Mouse (Mus musculus): Measurements from ENCODE around the gene Pgf. TPM values are rescaled to one million over a fixed set of nuclear protein-coding genes. Genes with fewer than 3 reads are reported as not detected.

Pgf gene
- polyA plus RNA-seq, 1 experiment from 2014 or later, result 16.9 TPM

DNA sequence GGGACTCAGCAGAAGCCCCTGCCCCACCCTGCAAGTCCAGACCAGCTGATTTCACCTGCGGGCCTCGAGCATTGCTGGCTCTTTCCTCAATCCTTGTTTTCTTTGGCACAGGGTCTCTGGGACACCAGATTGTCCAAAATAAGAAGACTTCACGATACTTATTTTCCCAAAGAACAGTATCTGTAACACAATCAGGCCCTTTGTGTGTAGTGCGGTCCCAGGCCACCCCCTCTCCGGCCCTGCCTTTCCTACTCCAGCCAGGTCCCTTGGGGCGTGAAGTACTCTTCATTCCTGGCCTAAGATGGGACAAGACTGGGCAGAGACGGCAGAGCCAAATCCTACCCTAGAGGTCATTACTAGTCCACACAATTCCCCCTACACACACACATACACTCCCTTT is 24.6 kb upstream of the Pgf start:
- no peak for ATAC-seq (ENCODE audit: low FRiP score, low TSS enrichment)
- Histone ChIP-seq H3K4me3 (ENCODE audit: low read length) (no peak overlapping the region), H3K9ac (replicated peaks; ENCODE audit: low read length) (no peak overlapping the region), H3K27me3 (ENCODE audit: insufficient read depth, low read length) (no peaks in the 10 kb centered on the region), H3K4me1 (ENCODE audit: insufficient read depth, low read length) (peaks cover 28% of the 10 kb centered on the region), H3K4me2 (replicated peaks; ENCODE audit: low read depth, low read length) (no peak overlapping the region), H3K9me3 (ENCODE audit: low read length) (no peaks in the 10 kb centered on the region), H3K36me3 (ENCODE audit: insufficient read depth, low read length) (no peaks in the 10 kb centered on the region), H3K27ac (ENCODE audit: low read length) (no peak overlapping the region)
- 64% methylated on average over 7 of the region's 7 CpGs for WGBS

DNA sequence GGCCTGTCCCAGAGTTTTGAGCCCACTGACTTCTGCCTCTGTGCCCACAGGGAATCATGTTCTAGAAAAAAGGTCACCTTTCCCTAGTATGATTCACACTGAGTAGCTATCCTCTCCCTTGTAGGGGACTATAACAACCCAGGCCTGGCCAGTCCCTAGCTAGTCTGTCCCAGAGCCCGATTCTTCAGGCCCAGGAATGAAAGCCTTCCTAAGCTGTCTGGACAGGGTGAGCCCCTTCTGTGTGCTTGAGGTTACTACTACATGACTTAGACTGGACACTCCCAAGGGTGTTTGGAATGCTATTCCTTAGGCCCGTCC is 24.2 kb upstream of the Pgf start:
- Histone ChIP-seq H3K9me3 (ENCODE audit: low read length) (no peaks in the 10 kb centered on the region), H3K4me2 (replicated peaks; ENCODE audit: low read depth, low read length) (no peak overlapping the region), H3K9ac (replicated peaks; ENCODE audit: low read length) (no peak overlapping the region), H3K4me3 (ENCODE audit: low read length) (no peak overlapping the region), H3K4me1 (ENCODE audit: insufficient read depth, low read length) (peaks cover 30% of the 10 kb centered on the region), H3K27ac (ENCODE audit: low read length) (peak overlapping the region; percentile 41), H3K27me3 (ENCODE audit: insufficient read depth, low read length) (no peaks in the 10 kb centered on the region), H3K36me3 (ENCODE audit: insufficient read depth, low read length) (no peaks in the 10 kb centered on the region)
- WGBS, result 60% methylated on average over 2 of the region's 2 CpGs
- no peak for ATAC-seq (ENCODE audit: low FRiP score, low TSS enrichment)

DNA sequence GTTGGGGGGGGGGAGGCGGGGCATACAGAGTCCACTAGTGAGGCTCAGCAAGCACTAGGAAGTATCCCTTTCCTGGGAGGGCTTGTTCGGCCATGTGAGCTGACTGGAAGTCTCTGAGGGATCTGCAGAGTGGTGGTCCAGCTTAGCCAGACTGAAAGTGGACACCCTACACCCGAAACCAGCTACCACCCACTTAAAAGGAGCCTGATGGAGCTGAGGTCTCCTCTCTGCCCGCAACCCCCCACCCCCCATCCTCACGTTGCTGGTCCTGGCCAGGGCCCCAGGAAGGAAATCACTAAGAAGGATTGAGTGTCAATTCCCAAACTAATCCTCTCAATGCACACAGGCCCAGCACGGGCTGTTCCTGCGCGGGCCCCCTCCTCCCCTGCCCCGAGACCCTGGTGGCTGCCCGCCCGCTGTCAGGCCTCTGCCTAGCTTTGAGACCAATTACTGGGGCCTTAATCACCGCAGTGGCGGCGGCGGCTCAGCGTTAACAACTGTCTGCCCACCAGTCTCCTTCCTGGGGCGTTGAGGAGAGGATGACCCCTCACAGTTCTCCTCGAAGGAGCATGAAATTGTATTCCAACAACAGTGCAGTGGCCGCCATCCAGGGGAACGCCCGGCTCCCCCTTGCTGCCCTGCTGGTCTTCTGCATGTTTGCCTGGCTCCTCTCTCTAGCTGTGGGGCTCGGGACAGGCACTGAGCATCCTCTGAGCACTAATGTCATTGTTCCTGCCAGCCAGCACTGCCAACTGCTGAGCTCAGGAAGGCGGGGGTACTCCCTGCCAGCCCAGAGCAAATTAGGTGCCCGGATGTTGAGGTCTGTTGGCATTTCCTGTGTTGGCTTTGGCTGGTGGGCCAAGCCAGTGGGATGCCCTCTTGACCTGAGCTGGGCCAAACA is 23.6 kb upstream of the Pgf start:
- Histone ChIP-seq H3K27ac (ENCODE audit: low read length) (peak overlapping the region; percentile 41), H3K27me3 (ENCODE audit: insufficient read depth, low read length) (no peaks in the 10 kb centered on the region), H3K9me3 (ENCODE audit: low read length) (no peaks in the 10 kb centered on the region), H3K9ac (replicated peaks; ENCODE audit: low read length) (no peak overlapping the region), H3K4me1 (ENCODE audit: insufficient read depth, low read length) (peaks cover 36% of the 10 kb centered on the region), H3K4me2 (replicated peaks; ENCODE audit: low read depth, low read length) (no peak overlapping the region), H3K36me3 (ENCODE audit: insufficient read depth, low read length) (no peaks in the 10 kb centered on the region), H3K4me3 (ENCODE audit: low read length) (no peak overlapping the region)
- 17% methylated on average over 24 of the region's 24 CpGs for WGBS
- no peak; the same call in 1 of the 2 replicates for ATAC-seq (ENCODE audit: low FRiP score, low TSS enrichment)

GRCm38 (mm10) chr12:85199954-85200353 is 22.4 kb upstream of the Pgf start:
- no peak overlapping the region for H3K4me2 ChIP-seq (replicated peaks; ENCODE audit: low read depth, low read length)
- peaks cover 44% of the 10 kb centered on the region for H3K4me1 ChIP-seq (ENCODE audit: insufficient read depth, low read length)
- 83% methylated on average over 1 of the region's 1 CpGs for WGBS

GRCm38 (mm10) chr12:85197936-85198335 is 20.3 kb upstream of the Pgf start:
- WGBS, result 27% methylated on average over 8 of the region's 8 CpGs
- ATAC-seq (ENCODE audit: low FRiP score, low TSS enrichment), result peak; percentile 32; the same call in 1 of the 2 replicates
- no peak overlapping the region for H3K27ac ChIP-seq (ENCODE audit: low read length)
- no peaks in the 10 kb centered on the region for H3K27me3 ChIP-seq (ENCODE audit: insufficient read depth, low read length)
- H3K9ac ChIP-seq (replicated peaks; ENCODE audit: low read length), result no peak overlapping the region
- H3K4me2 ChIP-seq (replicated peaks; ENCODE audit: low read depth, low read length), result no peak overlapping the region
- no peak overlapping the region for H3K4me3 ChIP-seq (ENCODE audit: low read length)
- H3K9me3 ChIP-seq (ENCODE audit: low read length), result no peaks in the 10 kb centered on the region
- H3K4me1 ChIP-seq (ENCODE audit: insufficient read depth, low read length), result peaks cover 52% of the 10 kb centered on the region
- H3K36me3 ChIP-seq (ENCODE audit: insufficient read depth, low read length), result no peaks in the 10 kb centered on the region

More at GRCm38 (mm10) chr12:85199954-85200353, 22.4 kb upstream of the Pgf start:
- H3K27ac ChIP-seq (ENCODE audit: low read length), result no peak overlapping the region
- ATAC-seq (ENCODE audit: low FRiP score, low TSS enrichment), result no peak
- no peak overlapping the region for H3K9ac ChIP-seq (replicated peaks; ENCODE audit: low read length)
- no peak overlapping the region for H3K4me3 ChIP-seq (ENCODE audit: low read length)
- H3K9me3 ChIP-seq (ENCODE audit: low read length), result no peaks in the 10 kb centered on the region
- H3K36me3 ChIP-seq (ENCODE audit: insufficient read depth, low read length), result no peaks in the 10 kb centered on the region
- H3K27me3 ChIP-seq (ENCODE audit: insufficient read depth, low read length), result no peaks in the 10 kb centered on the region

GRCm38 (mm10) chr12:85197371-85197770 is 19.8 kb upstream of the Pgf start:
- no peak overlapping the region for H3K9ac ChIP-seq (replicated peaks; ENCODE audit: low read length)
- H3K4me1 ChIP-seq (ENCODE audit: insufficient read depth, low read length), result peaks cover 57% of the 10 kb centered on the region
- no peaks in the 10 kb centered on the region for H3K27me3 ChIP-seq (ENCODE audit: insufficient read depth, low read length)
- H3K4me2 ChIP-seq (replicated peaks; ENCODE audit: low read depth, low read length), result no peak overlapping the region
- no peaks in the 10 kb centered on the region for H3K36me3 ChIP-seq (ENCODE audit: insufficient read depth, low read length)
- H3K27ac ChIP-seq (ENCODE audit: low read length), result no peak overlapping the region
- no peak for ATAC-seq (ENCODE audit: low FRiP score, low TSS enrichment)
- H3K9me3 ChIP-seq (ENCODE audit: low read length), result no peaks in the 10 kb centered on the region
- no peak overlapping the region for H3K4me3 ChIP-seq (ENCODE audit: low read length)
- WGBS, result 58% methylated on average over 7 of the region's 7 CpGs

DNA sequence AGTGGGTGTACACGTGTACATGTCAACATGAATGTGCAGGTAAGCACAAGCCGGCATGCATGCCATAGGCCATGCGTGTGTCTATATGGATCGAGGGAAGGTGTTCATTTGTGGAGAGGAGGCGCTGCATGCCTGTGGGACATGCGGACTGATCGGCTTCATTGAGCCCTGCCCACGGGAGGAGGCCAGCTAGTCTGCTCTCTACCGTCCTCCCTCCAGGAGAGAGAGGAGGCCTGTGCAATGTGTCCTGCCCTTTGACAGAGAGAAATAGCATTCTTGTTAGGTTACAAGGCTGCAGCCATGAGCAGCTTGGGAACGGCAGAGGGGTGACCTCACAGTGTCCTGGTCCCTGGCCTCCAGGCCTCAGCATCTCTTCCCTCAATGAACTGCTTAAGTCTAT is 18.6 kb upstream of the Pgf start:
- H3K27ac ChIP-seq (ENCODE audit: low read length), result no peak overlapping the region
- peaks cover 52% of the 10 kb centered on the region for H3K4me1 ChIP-seq (ENCODE audit: insufficient read depth, low read length)
- H3K9me3 ChIP-seq (ENCODE audit: low read length), result no peaks in the 10 kb centered on the region
- 70% methylated on average over 10 of the region's 10 CpGs for WGBS
- no peak overlapping the region for H3K4me3 ChIP-seq (ENCODE audit: low read length)
- no peak overlapping the region for H3K4me2 ChIP-seq (replicated peaks; ENCODE audit: low read depth, low read length)
- H3K9ac ChIP-seq (replicated peaks; ENCODE audit: low read length), result no peak overlapping the region
- ATAC-seq (ENCODE audit: low FRiP score, low TSS enrichment), result no peak
- H3K36me3 ChIP-seq (ENCODE audit: insufficient read depth, low read length), result no peaks in the 10 kb centered on the region
- H3K27me3 ChIP-seq (ENCODE audit: insufficient read depth, low read length), result no peaks in the 10 kb centered on the region

- Histone ChIP-seq H3K9me3 (ENCODE audit: low read length) (no peaks in the 10 kb centered on the region), H3K4me3 (ENCODE audit: low read length) (no peak overlapping the region), H3K27me3 (ENCODE audit: insufficient read depth, low read length) (no peaks in the 10 kb centered on the region), H3K36me3 (ENCODE audit: insufficient read depth, low read length) (no peaks in the 10 kb centered on the region), H3K4me1 (ENCODE audit: insufficient read depth, low read length) (peaks cover 44% of the 10 kb centered on the region), H3K27ac (ENCODE audit: low read length) (0 out of 2 replicates have a peak overlapping the region, but pooled peaks have one; percentile 12), H3K9ac (replicated peaks; ENCODE audit: low read length) (no peak overlapping the region; the same call in 1 of the 2 replicates), H3K4me2 (replicated peaks; ENCODE audit: low read depth, low read length) (no peak overlapping the region)
- WGBS, result 70% methylated on average over 5 of the region's 5 CpGs
- ATAC-seq (ENCODE audit: low FRiP score, low TSS enrichment), result no peak
These were observed 17.5 kb upstream of the Pgf start for GRCm38 (mm10) chr12:85195086-85195485.

DNA sequence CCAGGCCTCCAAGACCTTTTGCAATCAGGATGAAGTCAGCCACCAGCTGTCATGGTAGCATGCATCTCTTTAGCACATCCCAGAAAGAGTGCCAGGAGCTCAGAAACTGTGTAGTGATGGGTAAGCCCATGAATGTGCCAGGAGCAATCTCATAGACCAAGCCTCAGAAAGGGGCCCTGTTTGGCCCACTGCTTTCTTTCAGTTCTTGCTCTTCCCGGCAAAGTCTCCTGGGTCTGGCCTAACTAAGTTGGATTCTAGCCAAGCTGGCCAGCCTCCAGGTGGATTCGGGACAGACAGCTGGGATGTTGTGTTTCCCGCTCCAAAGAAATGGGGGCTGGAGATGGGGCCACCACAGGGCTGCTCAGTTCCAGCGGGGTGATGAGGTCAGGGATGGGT is 17.0 kb upstream of the Pgf start:
- Histone ChIP-seq H3K27ac (ENCODE audit: low read length) (no peak overlapping the region; the same call in 1 of the 2 replicates), H3K4me3 (ENCODE audit: low read length) (no peak overlapping the region), H3K36me3 (ENCODE audit: insufficient read depth, low read length) (no peaks in the 10 kb centered on the region), H3K27me3 (ENCODE audit: insufficient read depth, low read length) (no peaks in the 10 kb centered on the region), H3K4me2 (replicated peaks; ENCODE audit: low read depth, low read length) (no peak overlapping the region), H3K4me1 (ENCODE audit: insufficient read depth, low read length) (peaks cover 44% of the 10 kb centered on the region), H3K9ac (replicated peaks; ENCODE audit: low read length) (no peak overlapping the region; the same call in 1 of the 2 replicates), H3K9me3 (ENCODE audit: low read length) (no peaks in the 10 kb centered on the region)
- peak; percentile 20; the same call in 1 of the 2 replicates for ATAC-seq (ENCODE audit: low FRiP score, low TSS enrichment)
- 40% methylated on average over 4 of the region's 4 CpGs for WGBS

GRCm38 (mm10) chr12:85193923-85194622 is 16.5 kb upstream of the Pgf start:
- Histone ChIP-seq H3K9ac (replicated peaks; ENCODE audit: low read length) (no peak overlapping the region), H3K9me3 (ENCODE audit: low read length) (no peaks in the 10 kb centered on the region), H3K36me3 (ENCODE audit: insufficient read depth, low read length) (no peaks in the 10 kb centered on the region), H3K27ac (ENCODE audit: low read length) (no peak overlapping the region; the same call in 1 of the 2 replicates), H3K27me3 (ENCODE audit: insufficient read depth, low read length) (no peaks in the 10 kb centered on the region), H3K4me2 (replicated peaks; ENCODE audit: low read depth, low read length) (no peak overlapping the region), H3K4me3 (ENCODE audit: low read length) (no peak overlapping the region), H3K4me1 (ENCODE audit: insufficient read depth, low read length) (peaks cover 44% of the 10 kb centered on the region)
- WGBS, result 92% methylated on average over 11 of the region's 11 CpGs
- ATAC-seq (ENCODE audit: low FRiP score, low TSS enrichment), result no peak
